Mouse (Mus musculus) stomach, embryonic 16.5 days (tissue): ENCODE data around the gene Cers4. TPM values are rescaled to one million over a fixed set of nuclear protein-coding genes. Genes with fewer than 3 reads are reported as not detected.

Source experiments
- ATAC-seq: fragments of 200-750 bp; cut with Nextera tagmentation; 2 replicates; pipeline ENCODE4 v1.8.0; 2017; ENCODE audit warnings: moderate number of reproducible peaks, moderate TSS enrichment; ENCODE audit not compliant: insufficient read depth, low FRiP score
- H3K27ac ChIP-seq: fragments of 300-500 bp; sonication (generic); 2 replicates; pipeline ENCODE4 v1.5.1; 2014; ENCODE audit warnings: low read length
- H3K27me3 ChIP-seq: fragments of 300-500 bp; sonication (generic); 2 replicates; pipeline ENCODE4 v1.6.1; 2014; ENCODE audit warnings: low read length, control low read depth, mixed read lengths; ENCODE audit not compliant: control insufficient read depth, insufficient read depth
- H3K36me3 ChIP-seq: fragments of 300-500 bp; sonication (generic); 2 replicates; pipeline ENCODE4 v1.6.1; 2014; ENCODE audit warnings: low read length; ENCODE audit not compliant: control insufficient read depth, insufficient read depth
- H3K4me1 ChIP-seq: fragments of 300-500 bp; sonication (generic); 2 replicates; pipeline ENCODE4 v1.6.1; 2014; ENCODE audit warnings: low read length, control low read depth, mixed read lengths; ENCODE audit not compliant: control insufficient read depth, insufficient read depth
- H3K4me2 ChIP-seq: fragments of 300-500 bp; sonication (generic); 2 replicates; pipeline ENCODE4 v1.6.1; 2014; ENCODE audit warnings: low read depth, low read length, mixed read lengths
- H3K4me3 ChIP-seq: fragments of 300-500 bp; sonication (generic); replicated peaks from 2 replicates; pipeline ENCODE4 v1.5.1; 2014; ENCODE audit warnings: mild to moderate bottlenecking, low read length
- H3K9ac ChIP-seq: fragments of 300-500 bp; sonication (generic); 2 replicates; pipeline ENCODE4 v1.6.1; 2014; ENCODE audit warnings: low read length
- H3K9me3 ChIP-seq: fragments of 300-500 bp; sonication (generic); replicated peaks from 2 replicates; pipeline ENCODE4 v1.6.1; 2016; ENCODE audit warnings: low read length, control low read depth; ENCODE audit not compliant: control insufficient read depth
- WGBS: fragments of 180-500 bp; shearing (Covaris S2); extraction: QIAGEN DNeasy Blood & Tissue Kit; methylation state at CpG from one replicate; pipeline ENCODE4 v1.1.7; 2014; 5-methylcytosine and 5-hydroxymethylcytosine counted together
- polyA plus RNA-seq: library from polyadenylated mRNA; unstranded; fragments of >200 nt; fragmentation: Nextera tagmentation; extraction: Ambion mirVana; gene quantifications from 2 replicates; pipeline ENCODE4 v1.2.1, GENCODE M21; 2015

Gene Cers4
- polyA plus RNA-seq, 1 experiment from 2014 or later = 32.1 TPM

DNA sequence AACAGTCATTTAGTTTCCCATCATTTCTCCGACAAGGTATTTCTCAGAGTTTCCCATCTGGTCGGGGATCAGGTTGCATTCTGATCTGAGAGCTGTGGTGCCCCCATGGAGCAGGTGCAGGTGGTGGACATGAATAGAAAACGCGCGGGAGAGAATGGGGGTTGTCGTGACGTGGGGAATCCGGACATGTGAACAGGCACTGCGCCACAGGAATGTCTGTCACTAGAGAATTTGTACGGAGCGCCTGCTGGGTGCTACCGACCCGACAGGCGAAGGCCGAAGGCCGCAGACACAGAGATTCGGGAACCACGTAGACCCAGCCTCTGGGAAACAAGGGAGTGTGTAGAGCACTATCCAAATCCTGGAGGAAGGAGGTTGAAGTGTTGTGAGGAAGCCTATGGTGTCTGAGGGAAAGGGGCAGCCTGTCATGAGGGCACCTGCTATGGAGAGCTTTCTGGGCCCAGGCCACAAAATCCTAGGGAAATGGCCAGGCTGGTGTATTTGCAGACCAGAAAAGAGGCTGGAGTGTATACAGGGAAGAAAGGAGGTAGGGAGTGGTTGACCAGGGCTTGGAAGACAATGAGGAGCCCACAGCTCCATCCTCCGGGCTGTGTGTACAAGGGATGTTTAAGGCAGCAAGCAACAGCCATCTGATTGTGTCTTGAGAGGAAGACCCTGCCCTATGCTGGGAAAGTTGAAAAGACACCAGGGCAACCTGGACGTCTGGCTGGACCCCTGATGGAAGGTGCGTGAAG, 1.0 kb downstream of the Cers4 start:
- peak; percentile 26; the same call in 1 of the 2 replicates for ATAC-seq
- Histone ChIP-seq H3K4me1 (peaks cover 13% of the 10 kb centered on the region), H3K4me3 (peak overlapping the region; percentile 68), H3K9me3 (no peaks in the 10 kb centered on the region), H3K27ac (peak overlapping the region; percentile 88), H3K27me3 (no peaks in the 10 kb centered on the region), H3K9ac (peak overlapping the region; percentile 79), H3K4me2 (peak overlapping the region; percentile 76), H3K36me3 (no peaks in the 10 kb centered on the region)
- WGBS = 8% methylated on average over 21 of the region's 21 CpGs

DNA sequence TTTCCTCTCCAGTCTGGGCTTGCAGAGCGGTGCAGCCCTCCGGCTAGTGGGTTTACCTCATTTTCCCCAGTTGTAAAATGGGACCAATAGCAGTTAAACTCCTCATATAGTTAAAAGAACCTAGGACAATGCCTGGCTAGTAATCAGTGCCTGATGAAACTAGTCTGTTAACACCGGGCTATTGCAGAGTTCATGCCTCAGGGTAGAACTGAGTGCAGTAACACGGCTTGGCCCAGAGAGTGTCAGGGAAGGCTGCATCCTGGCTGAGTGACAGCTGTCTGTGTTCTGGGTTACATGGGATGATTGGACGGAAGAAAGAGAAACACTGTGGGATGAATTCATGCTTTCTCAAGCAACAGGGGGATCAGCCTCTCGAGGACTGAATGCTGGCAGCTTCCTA, 3.1 kb downstream of the Cers4 start:
- Histone ChIP-seq H3K4me2 (peak overlapping the region; percentile 10; the same call in 1 of the 2 replicates), H3K27ac (no peak overlapping the region), H3K4me3 (no peak overlapping the region), H3K36me3 (no peaks in the 10 kb centered on the region), H3K9ac (peak overlapping the region; percentile 52), H3K27me3 (no peaks in the 10 kb centered on the region), H3K4me1 (peaks cover 13% of the 10 kb centered on the region), H3K9me3 (no peaks in the 10 kb centered on the region)
- no peak for ATAC-seq
- 57% methylated on average over 6 of the region's 6 CpGs for WGBS

DNA sequence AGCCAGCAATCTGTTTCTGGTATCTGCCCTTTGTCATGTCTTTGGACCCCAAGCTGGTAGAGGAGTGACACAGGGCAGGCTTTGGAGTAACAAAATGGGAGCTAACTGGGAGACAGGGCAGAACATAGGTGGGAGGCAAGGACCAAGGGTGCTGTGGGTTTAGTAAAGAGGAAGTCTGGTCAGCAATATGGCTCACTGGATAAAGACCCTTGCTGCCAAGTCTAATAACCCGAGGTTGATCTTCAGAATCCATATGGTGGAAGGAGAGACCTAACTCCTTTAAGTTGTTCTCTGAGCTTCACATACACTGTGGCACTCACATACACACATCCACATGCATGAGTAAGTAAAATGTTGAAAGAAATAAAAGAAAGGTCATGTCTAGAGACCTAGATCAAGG, 4.8 kb downstream of the Cers4 start:
- no peak for ATAC-seq
- WGBS = 88% methylated on average over 1 of the region's 1 CpGs
- H3K9ac ChIP-seq = no peak overlapping the region

DNA sequence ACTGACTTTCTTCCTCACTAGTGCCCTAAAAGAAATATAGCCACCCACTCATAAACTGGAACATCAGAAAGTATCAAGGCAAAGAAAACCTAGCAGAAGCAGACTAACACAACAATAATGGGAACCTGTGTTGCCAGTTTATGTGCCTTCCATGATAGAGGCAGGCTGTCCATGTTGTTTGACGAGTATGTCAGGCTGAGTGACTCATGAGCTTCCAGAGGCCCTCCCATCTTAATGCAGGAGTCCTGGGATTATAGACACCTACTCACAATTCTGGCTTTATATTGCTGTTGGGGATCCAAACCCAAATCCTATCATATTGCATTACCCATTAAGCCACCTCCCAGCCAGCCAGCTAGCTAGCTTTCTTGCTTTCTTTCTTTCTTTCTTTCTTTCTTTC, 12.5 kb downstream of the Cers4 start:
- no peak for ATAC-seq
- Histone ChIP-seq H3K4me1 (no peaks in the 10 kb centered on the region; the same call in 1 of the 2 replicates), H3K27me3 (no peaks in the 10 kb centered on the region), H3K4me3 (no peak overlapping the region), H3K9ac (no peak overlapping the region), H3K27ac (peak overlapping the region; percentile 19; the same call in 1 of the 2 replicates), H3K9me3 (no peaks in the 10 kb centered on the region), H3K36me3 (no peaks in the 10 kb centered on the region), H3K4me2 (no peak overlapping the region)
- 67% methylated on average over 1 of the region's 1 CpGs for WGBS

More for the DNA sequence above, 4.8 kb downstream of the Cers4 start:
- no peaks in the 10 kb centered on the region for H3K36me3 ChIP-seq
- H3K4me3 ChIP-seq = no peak overlapping the region
- no peaks in the 10 kb centered on the region for H3K9me3 ChIP-seq
- no peak overlapping the region for H3K27ac ChIP-seq
- H3K27me3 ChIP-seq = no peaks in the 10 kb centered on the region
- peaks cover 13% of the 10 kb centered on the region for H3K4me1 ChIP-seq
- H3K4me2 ChIP-seq = no peak overlapping the region

DNA sequence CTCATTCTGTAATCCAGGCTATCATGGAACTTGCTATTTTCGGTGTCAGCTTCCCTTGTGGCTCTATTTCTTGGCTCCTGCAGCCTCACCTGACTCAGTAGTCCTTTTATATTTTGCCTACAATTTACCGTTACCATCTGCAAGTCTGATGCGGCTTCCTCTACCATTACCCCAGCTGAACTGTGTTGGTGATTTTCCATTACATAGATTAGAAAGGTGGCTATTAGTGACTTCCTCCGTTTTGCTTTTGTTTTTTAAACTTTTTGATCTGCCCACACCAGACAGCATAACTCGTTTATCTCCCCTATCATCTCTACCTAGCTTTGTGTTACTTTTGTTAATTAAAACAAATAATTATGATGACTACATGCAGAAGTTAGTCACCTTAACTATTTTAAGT, 14.7 kb downstream of the Cers4 start:
- no peak overlapping the region for H3K4me3 ChIP-seq
- no peaks in the 10 kb centered on the region for H3K36me3 ChIP-seq
- peaks cover 20% of the 10 kb centered on the region for H3K4me1 ChIP-seq
- no peak overlapping the region for H3K9ac ChIP-seq
- H3K4me2 ChIP-seq = no peak overlapping the region
- H3K27me3 ChIP-seq = no peaks in the 10 kb centered on the region
- no peak for ATAC-seq
- H3K9me3 ChIP-seq = no peaks in the 10 kb centered on the region
- no peak overlapping the region for H3K27ac ChIP-seq
- 75% methylated on average over 5 of the region's 5 CpGs for WGBS

GRCm38 (mm10) chr8:4510824-4511223, 18.0 kb downstream of the Cers4 start:
- Histone ChIP-seq H3K9me3 (no peaks in the 10 kb centered on the region), H3K9ac (no peak overlapping the region), H3K4me2 (no peak overlapping the region), H3K36me3 (no peaks in the 10 kb centered on the region), H3K4me3 (no peak overlapping the region), H3K4me1 (peaks cover 24% of the 10 kb centered on the region), H3K27ac (peak overlapping the region; percentile 94), H3K27me3 (no peaks in the 10 kb centered on the region)
- WGBS = 83% methylated on average over 4 of the region's 4 CpGs
- ATAC-seq = no peak

GRCm38 (mm10) chr8:4511429-4512115, 18.7 kb downstream of the Cers4 start:
- Histone ChIP-seq H3K4me2 (peak overlapping the region; percentile 38), H3K9ac (peak overlapping the region; percentile 46; the same call in 1 of the 2 replicates), H3K4me3 (peak overlapping the region; percentile 14; the same call in 1 of the 2 replicates), H3K4me1 (peaks cover 24% of the 10 kb centered on the region), H3K27ac (peak overlapping the region; percentile 94), H3K36me3 (no peaks in the 10 kb centered on the region), H3K27me3 (no peaks in the 10 kb centered on the region), H3K9me3 (no peaks in the 10 kb centered on the region)
- ATAC-seq = peak; percentile 70
- WGBS = 4% methylated on average over 2 of the region's 2 CpGs

DNA sequence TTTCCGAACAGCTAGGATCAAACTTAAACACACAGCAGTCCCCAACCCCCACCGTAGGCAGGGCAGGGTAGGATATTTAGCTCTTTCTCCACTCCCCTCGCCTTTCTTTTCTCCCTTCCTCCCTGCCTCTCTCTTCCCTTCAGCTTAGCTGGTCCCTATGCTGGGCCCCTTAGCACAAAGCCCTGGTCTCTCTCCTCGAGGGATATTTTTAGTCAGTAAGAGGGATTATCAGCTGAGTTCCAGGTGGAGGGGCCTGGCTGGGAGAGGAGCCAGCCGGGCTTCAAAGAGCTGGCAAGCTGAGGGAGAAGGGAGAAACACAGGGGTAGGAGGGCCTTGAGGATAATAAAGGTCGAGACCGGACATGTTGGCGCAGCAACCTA, 19.3 kb downstream of the Cers4 start:
- no peaks in the 10 kb centered on the region for H3K27me3 ChIP-seq
- H3K9ac ChIP-seq = peak overlapping the region; percentile 46; the same call in 1 of the 2 replicates
- 15% methylated on average over 8 of the region's 8 CpGs for WGBS
- H3K4me2 ChIP-seq = peak overlapping the region; percentile 38
- peaks cover 24% of the 10 kb centered on the region for H3K4me1 ChIP-seq
- peak overlapping the region; percentile 94 for H3K27ac ChIP-seq
- H3K9me3 ChIP-seq = no peaks in the 10 kb centered on the region
- peak overlapping the region; percentile 14; the same call in 1 of the 2 replicates for H3K4me3 ChIP-seq
- no peaks in the 10 kb centered on the region for H3K36me3 ChIP-seq
- ATAC-seq = peak; percentile 91

DNA sequence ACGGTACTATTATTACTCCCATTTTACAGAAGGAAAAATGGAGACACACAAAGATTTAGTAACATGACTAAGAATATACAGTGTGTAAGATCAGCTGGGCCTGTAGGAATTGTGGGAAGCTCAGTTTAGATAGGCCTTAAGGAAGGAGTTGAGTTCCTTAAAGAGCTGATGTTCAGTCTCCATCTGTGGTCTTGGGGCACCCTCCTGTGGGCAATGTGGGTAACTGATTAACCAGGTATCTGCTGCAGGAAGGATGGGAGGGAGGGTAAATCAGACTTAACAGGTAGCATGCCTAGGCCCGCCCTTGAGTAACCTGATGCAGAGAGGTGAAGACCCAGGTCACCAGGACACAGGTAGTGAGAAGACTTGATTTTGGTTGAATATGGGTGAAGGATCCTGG, 23.3 kb downstream of the Cers4 start:
- ATAC-seq = no peak
- Histone ChIP-seq H3K4me3 (no peak overlapping the region), H3K36me3 (peaks cover 9% of the 10 kb centered on the region; the same call in 1 of the 2 replicates), H3K4me2 (no peak overlapping the region), H3K27ac (no peak overlapping the region), H3K9me3 (no peaks in the 10 kb centered on the region), H3K27me3 (no peaks in the 10 kb centered on the region), H3K4me1 (peaks cover 18% of the 10 kb centered on the region), H3K9ac (no peak overlapping the region)
- WGBS = 70% methylated on average over 2 of the region's 2 CpGs
